Mouse (Mus musculus): Measurements from ENCODE around the gene Man1a2. TPM values are rescaled to one million over a fixed set of nuclear protein-coding genes. Genes with fewer than 3 reads are reported as not detected.

Gene Man1a2
- polyA plus RNA-seq, 1 experiment: 33.3 TPM

- Histone ChIP-seq H3K27ac (ENCODE audit: control insufficient read depth, insufficient read depth, low read length) (no peak overlapping the region), H3K27me3 (ENCODE audit: control insufficient read depth, insufficient read depth, low read length) (no peaks in the 10 kb centered on the region), H3K4me3 (ENCODE audit: control insufficient read depth, insufficient read depth, low read length) (no peak overlapping the region), H3K36me3 (ENCODE audit: control insufficient read depth, insufficient read depth, low read length) (no peaks in the 10 kb centered on the region; the same call in 1 of the 2 replicates), H3K4me1 (replicated peaks; ENCODE audit: control insufficient read depth, insufficient read depth, low read length) (peaks cover 4% of the 10 kb centered on the region; the same call in 1 of the 2 replicates)
- no peak for DNase-seq
- WGBS: 95% methylated on average over 4 of the region's 4 CpGs
- TF ChIP-seq CTCF (IDR thresholded peaks at IDR 0.05; ENCODE audit: borderline replicate concordance, control insufficient read depth, extremely low read depth, insufficient read depth, low read length, poor library complexity) (no peak), POLR2A (IDR thresholded peaks at IDR 0.05; ENCODE audit: control insufficient read depth, extremely low read depth, insufficient read depth, low read length, poor library complexity) (no peak)
These were observed 50.5 kb downstream of the Man1a2 start for GRCm38 (mm10) chr3:100634821-100635220.

GRCm38 (mm10) chr3:100618511-100618910 is 66.8 kb downstream of the Man1a2 start:
- 93% methylated on average over 4 of the region's 4 CpGs for WGBS
- DNase-seq: no peak

GRCm38 (mm10) chr3:100610916-100611315 is 74.4 kb downstream of the Man1a2 start:
- Histone ChIP-seq H3K4me1 (replicated peaks; ENCODE audit: control insufficient read depth, insufficient read depth, low read length) (no peaks in the 10 kb centered on the region), H3K27ac (ENCODE audit: control insufficient read depth, insufficient read depth, low read length) (no peak overlapping the region), H3K4me3 (ENCODE audit: control insufficient read depth, insufficient read depth, low read length) (no peak overlapping the region), H3K36me3 (ENCODE audit: control insufficient read depth, insufficient read depth, low read length) (peaks cover 5% of the 10 kb centered on the region; the same call in 1 of the 2 replicates), H3K27me3 (ENCODE audit: control insufficient read depth, insufficient read depth, low read length) (no peaks in the 10 kb centered on the region)
- DNase-seq: no peak
- WGBS: 96% methylated on average over 1 of the region's 1 CpGs
- TF ChIP-seq CTCF (IDR thresholded peaks at IDR 0.05; ENCODE audit: borderline replicate concordance, control insufficient read depth, extremely low read depth, insufficient read depth, low read length, poor library complexity) (no peak), POLR2A (IDR thresholded peaks at IDR 0.05; ENCODE audit: control insufficient read depth, extremely low read depth, insufficient read depth, low read length, poor library complexity) (no peak)

More at GRCm38 (mm10) chr3:100618511-100618910, 66.8 kb downstream of the Man1a2 start:
- H3K36me3 ChIP-seq (ENCODE audit: control insufficient read depth, insufficient read depth, low read length): peaks cover 12% of the 10 kb centered on the region; the same call in 1 of the 2 replicates
- TF ChIP-seq POLR2A (IDR thresholded peaks at IDR 0.05; ENCODE audit: control insufficient read depth, extremely low read depth, insufficient read depth, low read length, poor library complexity): no peak
- TF ChIP-seq CTCF (IDR thresholded peaks at IDR 0.05; ENCODE audit: borderline replicate concordance, control insufficient read depth, extremely low read depth, insufficient read depth, low read length, poor library complexity): no peak
- H3K27me3 ChIP-seq (ENCODE audit: control insufficient read depth, insufficient read depth, low read length): no peaks in the 10 kb centered on the region
- H3K4me3 ChIP-seq (ENCODE audit: control insufficient read depth, insufficient read depth, low read length): no peak overlapping the region
- H3K27ac ChIP-seq (ENCODE audit: control insufficient read depth, insufficient read depth, low read length): no peak overlapping the region
- H3K4me1 ChIP-seq (replicated peaks; ENCODE audit: control insufficient read depth, insufficient read depth, low read length): no peaks in the 10 kb centered on the region

DNA sequence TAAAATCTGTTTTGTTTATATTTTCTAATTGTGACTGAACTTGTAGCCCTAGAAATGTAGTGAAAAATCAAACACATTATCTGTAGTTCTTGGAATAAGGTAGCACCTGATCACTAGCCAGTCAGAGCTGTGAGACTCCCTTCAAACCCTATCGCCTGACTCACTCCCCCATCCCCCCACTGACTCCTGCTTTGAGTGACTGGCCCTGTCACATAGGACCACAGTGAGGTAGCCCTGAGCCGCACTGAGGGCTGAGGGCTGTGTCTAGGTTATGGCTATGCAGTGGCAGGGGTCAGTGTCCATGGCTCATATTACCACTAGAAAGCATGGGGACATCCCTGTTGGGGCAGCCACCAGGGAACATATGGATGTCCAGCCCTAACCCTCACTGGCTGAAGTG is 80.8 kb downstream of the Man1a2 start:
- H3K27me3 ChIP-seq (ENCODE audit: control insufficient read depth, insufficient read depth, low read length): no peaks in the 10 kb centered on the region
- DNase-seq: no peak
- H3K4me3 ChIP-seq (ENCODE audit: control insufficient read depth, insufficient read depth, low read length): no peak overlapping the region
- no peak overlapping the region for H3K27ac ChIP-seq (ENCODE audit: control insufficient read depth, insufficient read depth, low read length)
- no peaks in the 10 kb centered on the region for H3K4me1 ChIP-seq (replicated peaks; ENCODE audit: control insufficient read depth, insufficient read depth, low read length)
- peaks cover 5% of the 10 kb centered on the region; the same call in 1 of the 2 replicates for H3K36me3 ChIP-seq (ENCODE audit: control insufficient read depth, insufficient read depth, low read length)
- TF ChIP-seq POLR2A (IDR thresholded peaks at IDR 0.05; ENCODE audit: control insufficient read depth, extremely low read depth, insufficient read depth, low read length, poor library complexity) (no peak), CTCF (IDR thresholded peaks at IDR 0.05; ENCODE audit: borderline replicate concordance, control insufficient read depth, extremely low read depth, insufficient read depth, low read length, poor library complexity) (no peak)
- WGBS: 100% methylated on average over 2 of the region's 2 CpGs

DNA sequence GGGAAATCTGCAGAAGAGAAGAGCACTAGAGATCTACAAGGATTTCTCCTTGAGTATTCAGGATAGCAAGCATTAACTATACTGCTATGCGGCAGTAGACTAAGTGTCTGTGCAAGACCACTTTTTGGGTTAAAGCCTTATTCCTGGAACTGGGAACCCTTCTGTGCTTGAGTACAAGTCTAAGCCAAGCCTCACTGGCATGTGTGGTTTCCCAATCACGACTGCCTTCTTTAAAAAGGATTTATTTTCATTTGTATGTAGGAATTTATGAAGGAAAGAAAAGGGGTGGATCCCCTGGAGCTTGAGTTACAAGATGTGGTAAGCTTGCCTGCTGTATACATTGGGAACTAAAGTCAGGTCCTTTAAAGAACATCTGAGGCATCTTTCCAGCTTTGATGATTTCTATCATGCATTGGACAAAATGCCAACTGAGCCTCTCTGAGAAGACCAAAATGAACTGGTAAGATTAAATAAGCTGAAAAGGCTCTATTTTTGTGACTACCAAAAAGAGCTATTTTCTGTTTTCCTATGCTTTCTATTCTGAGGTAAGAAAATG is 86.0 kb downstream of the Man1a2 start:
- DNase-seq: no peak
- Histone ChIP-seq H3K4me3 (ENCODE audit: control insufficient read depth, insufficient read depth, low read length) (no peak overlapping the region), H3K27ac (ENCODE audit: control insufficient read depth, insufficient read depth, low read length) (no peak overlapping the region), H3K36me3 (ENCODE audit: control insufficient read depth, insufficient read depth, low read length) (no peaks in the 10 kb centered on the region), H3K4me1 (replicated peaks; ENCODE audit: control insufficient read depth, insufficient read depth, low read length) (no peaks in the 10 kb centered on the region), H3K27me3 (ENCODE audit: control insufficient read depth, insufficient read depth, low read length) (no peaks in the 10 kb centered on the region)
- 89% methylated on average over 2 of the region's 2 CpGs for WGBS
- no peak for TF ChIP-seq CTCF (IDR thresholded peaks at IDR 0.05; ENCODE audit: borderline replicate concordance, control insufficient read depth, extremely low read depth, insufficient read depth, low read length, poor library complexity)
- no peak for TF ChIP-seq POLR2A (IDR thresholded peaks at IDR 0.05; ENCODE audit: control insufficient read depth, extremely low read depth, insufficient read depth, low read length, poor library complexity)

- TF ChIP-seq POLR2A (IDR thresholded peaks at IDR 0.05; ENCODE audit: control insufficient read depth, extremely low read depth, insufficient read depth, low read length, poor library complexity) (no peak), CTCF (IDR thresholded peaks at IDR 0.05; ENCODE audit: borderline replicate concordance, control insufficient read depth, extremely low read depth, insufficient read depth, low read length, poor library complexity) (no peak)
- 98% methylated on average over 4 of the region's 4 CpGs for WGBS
- DNase-seq: no peak
These were observed 94.2 kb downstream of the Man1a2 start for GRCm38 (mm10) chr3:100591053-100591452.

More at GRCm38 (mm10) chr3:100591053-100591452, 94.2 kb downstream of the Man1a2 start:
- no peaks in the 10 kb centered on the region for H3K27me3 ChIP-seq (ENCODE audit: control insufficient read depth, insufficient read depth, low read length)
- no peak overlapping the region for H3K27ac ChIP-seq (ENCODE audit: control insufficient read depth, insufficient read depth, low read length)
- peaks cover 7% of the 10 kb centered on the region for H3K36me3 ChIP-seq (ENCODE audit: control insufficient read depth, insufficient read depth, low read length)
- no peak overlapping the region for H3K4me3 ChIP-seq (ENCODE audit: control insufficient read depth, insufficient read depth, low read length)
- no peaks in the 10 kb centered on the region for H3K4me1 ChIP-seq (replicated peaks; ENCODE audit: control insufficient read depth, insufficient read depth, low read length)
